Mouse (Mus musculus): Measurements from ENCODE around the gene Tmem50b. TPM values are rescaled to one million over a fixed set of nuclear protein-coding genes. Genes with fewer than 3 reads are reported as not detected.

Gene Tmem50b
- polyA plus RNA-seq, 1 experiment from 2014 or later, result 42.4 TPM

- Histone ChIP-seq H3K4me3 (ENCODE audit: low read depth, low read length) (no peak overlapping the region), H3K4me1 (replicated peaks; ENCODE audit: control insufficient read depth, insufficient read depth, low read length) (no peaks in the 10 kb centered on the region), H3K4me2 (ENCODE audit: low read depth, low read length, severe bottlenecking) (no peak overlapping the region), H3K9ac (ENCODE audit: low read length) (no peak overlapping the region), H3K9me3 (ENCODE audit: control insufficient read depth, low read length) (no peaks in the 10 kb centered on the region), H3K36me3 (ENCODE audit: control insufficient read depth, insufficient read depth, low read length) (no peaks in the 10 kb centered on the region), H3K27ac (ENCODE audit: low read depth, low read length) (no peak overlapping the region), H3K27me3 (ENCODE audit: control insufficient read depth, insufficient read depth, low read length) (no peaks in the 10 kb centered on the region)
- WGBS, result 93% methylated on average over 3 of the region's 3 CpGs
- DNase-seq (ENCODE audit: low spot score), result no peak
- ATAC-seq (replicated peaks; ENCODE audit: low FRiP score), result no peak
Observed at GRCm38 (mm10) chr16:91588703-91589102, 8.9 kb downstream of the Tmem50b start.

- WGBS, result 62% methylated on average over 6 of the region's 6 CpGs
- H3K4me1 ChIP-seq (replicated peaks; ENCODE audit: control insufficient read depth, insufficient read depth, low read length), result no peaks in the 10 kb centered on the region
- H3K27me3 ChIP-seq (ENCODE audit: control insufficient read depth, insufficient read depth, low read length), result no peaks in the 10 kb centered on the region
- no peak overlapping the region for H3K4me2 ChIP-seq (ENCODE audit: low read depth, low read length, severe bottlenecking)
- H3K9me3 ChIP-seq (ENCODE audit: control insufficient read depth, low read length), result no peaks in the 10 kb centered on the region
- ATAC-seq (replicated peaks; ENCODE audit: low FRiP score) (no peak), DNase-seq (ENCODE audit: low spot score) (no peak)
- H3K9ac ChIP-seq (ENCODE audit: low read length), result no peak overlapping the region
- H3K4me3 ChIP-seq (ENCODE audit: low read depth, low read length), result no peak overlapping the region
- no peaks in the 10 kb centered on the region for H3K36me3 ChIP-seq (ENCODE audit: control insufficient read depth, insufficient read depth, low read length)
- H3K27ac ChIP-seq (ENCODE audit: low read depth, low read length), result no peak overlapping the region
Observed at GRCm38 (mm10) chr16:91587730-91588453, 9.7 kb downstream of the Tmem50b start.

- H3K9me3 ChIP-seq (ENCODE audit: control insufficient read depth, low read length), result no peaks in the 10 kb centered on the region
- H3K27ac ChIP-seq (ENCODE audit: low read depth, low read length), result no peak overlapping the region
- DNase-seq (ENCODE audit: low spot score) (no peak), ATAC-seq (replicated peaks; ENCODE audit: low FRiP score) (no peak)
- H3K4me1 ChIP-seq (replicated peaks; ENCODE audit: control insufficient read depth, insufficient read depth, low read length), result no peaks in the 10 kb centered on the region
- H3K4me2 ChIP-seq (ENCODE audit: low read depth, low read length, severe bottlenecking), result no peak overlapping the region
- H3K9ac ChIP-seq (ENCODE audit: low read length), result no peak overlapping the region
- 92% methylated on average over 6 of the region's 6 CpGs for WGBS
- no peak overlapping the region for H3K4me3 ChIP-seq (ENCODE audit: low read depth, low read length)
- H3K36me3 ChIP-seq (ENCODE audit: control insufficient read depth, insufficient read depth, low read length), result no peaks in the 10 kb centered on the region; the same call in 1 of the 2 replicates
- H3K27me3 ChIP-seq (ENCODE audit: control insufficient read depth, insufficient read depth, low read length), result no peaks in the 10 kb centered on the region
Observed at GRCm38 (mm10) chr16:91586244-91586643, 11.4 kb downstream of the Tmem50b start.

- WGBS, result 89% methylated on average over 5 of the region's 5 CpGs
- no peaks in the 10 kb centered on the region for H3K4me1 ChIP-seq (replicated peaks; ENCODE audit: control insufficient read depth, insufficient read depth, low read length)
- no peak overlapping the region for H3K4me2 ChIP-seq (ENCODE audit: low read depth, low read length, severe bottlenecking)
- DNase-seq (ENCODE audit: low spot score) (no peak), ATAC-seq (replicated peaks; ENCODE audit: low FRiP score) (no peak)
- H3K9me3 ChIP-seq (ENCODE audit: control insufficient read depth, low read length), result no peaks in the 10 kb centered on the region
- H3K9ac ChIP-seq (ENCODE audit: low read length), result no peak overlapping the region
- no peak overlapping the region for H3K4me3 ChIP-seq (ENCODE audit: low read depth, low read length)
- H3K27me3 ChIP-seq (ENCODE audit: control insufficient read depth, insufficient read depth, low read length), result no peaks in the 10 kb centered on the region
- no peak overlapping the region for H3K27ac ChIP-seq (ENCODE audit: low read depth, low read length)
- H3K36me3 ChIP-seq (ENCODE audit: control insufficient read depth, insufficient read depth, low read length), result no peaks in the 10 kb centered on the region; the same call in 1 of the 2 replicates
Observed at GRCm38 (mm10) chr16:91585617-91586016, 12.0 kb downstream of the Tmem50b start.

- ATAC-seq (replicated peaks; ENCODE audit: low FRiP score) (no peak), DNase-seq (ENCODE audit: low spot score) (no peak)
- Histone ChIP-seq H3K9me3 (ENCODE audit: control insufficient read depth, low read length) (no peaks in the 10 kb centered on the region), H3K4me2 (ENCODE audit: low read depth, low read length, severe bottlenecking) (no peak overlapping the region), H3K27me3 (ENCODE audit: control insufficient read depth, insufficient read depth, low read length) (no peaks in the 10 kb centered on the region), H3K27ac (ENCODE audit: low read depth, low read length) (no peak overlapping the region), H3K9ac (ENCODE audit: low read length) (no peak overlapping the region), H3K36me3 (ENCODE audit: control insufficient read depth, insufficient read depth, low read length) (no peaks in the 10 kb centered on the region; the same call in 1 of the 2 replicates), H3K4me1 (replicated peaks; ENCODE audit: control insufficient read depth, insufficient read depth, low read length) (no peaks in the 10 kb centered on the region), H3K4me3 (ENCODE audit: low read depth, low read length) (no peak overlapping the region)
- WGBS, result 74% methylated on average over 2 of the region's 2 CpGs
Observed at GRCm38 (mm10) chr16:91582307-91582706, 15.3 kb downstream of the Tmem50b start.

- Histone ChIP-seq H3K4me1 (replicated peaks; ENCODE audit: control insufficient read depth, insufficient read depth, low read length) (no peaks in the 10 kb centered on the region), H3K9me3 (ENCODE audit: control insufficient read depth, low read length) (no peaks in the 10 kb centered on the region), H3K4me2 (ENCODE audit: low read depth, low read length, severe bottlenecking) (no peak overlapping the region), H3K9ac (ENCODE audit: low read length) (no peak overlapping the region), H3K27ac (ENCODE audit: low read depth, low read length) (no peak overlapping the region), H3K27me3 (ENCODE audit: control insufficient read depth, insufficient read depth, low read length) (no peaks in the 10 kb centered on the region), H3K4me3 (ENCODE audit: low read depth, low read length) (no peak overlapping the region), H3K36me3 (ENCODE audit: control insufficient read depth, insufficient read depth, low read length) (no peaks in the 10 kb centered on the region; the same call in 1 of the 2 replicates)
- ATAC-seq (replicated peaks; ENCODE audit: low FRiP score) (no peak), DNase-seq (ENCODE audit: low spot score) (no peak)
- 88% methylated on average over 14 of the region's 14 CpGs for WGBS
Observed at GRCm38 (mm10) chr16:91578980-91579720, 18.4 kb downstream of the Tmem50b start.

GRCm38 (mm10) chr16:91575151-91575550 lies 22.4 kb downstream of the Tmem50b start:
- no peak for ATAC-seq (replicated peaks; ENCODE audit: low FRiP score)
- no peak overlapping the region for H3K4me2 ChIP-seq (ENCODE audit: low read depth, low read length, severe bottlenecking)
- H3K27ac ChIP-seq (ENCODE audit: low read depth, low read length), result no peak overlapping the region

GRCm38 (mm10) chr16:91571105-91571504 lies 26.5 kb downstream of the Tmem50b start:
- H3K27me3 ChIP-seq (ENCODE audit: control insufficient read depth, insufficient read depth, low read length), result no peaks in the 10 kb centered on the region
- H3K27ac ChIP-seq (ENCODE audit: low read depth, low read length), result no peak overlapping the region
- 72% methylated on average over 3 of the region's 3 CpGs for whole genome bisulfite sequencing
- no peaks in the 10 kb centered on the region for H3K9me3 ChIP-seq (ENCODE audit: control insufficient read depth, low read length)
- ATAC-seq (replicated peaks; ENCODE audit: low FRiP score) (no peak), DNase-seq (ENCODE audit: low spot score) (no peak)
- H3K9ac ChIP-seq (ENCODE audit: low read length), result no peak overlapping the region
- H3K4me3 ChIP-seq (ENCODE audit: low read depth, low read length), result no peak overlapping the region
- H3K4me1 ChIP-seq (replicated peaks; ENCODE audit: control insufficient read depth, insufficient read depth, low read length), result no peaks in the 10 kb centered on the region
- H3K4me2 ChIP-seq (ENCODE audit: low read depth, low read length, severe bottlenecking), result no peak overlapping the region
- H3K36me3 ChIP-seq (ENCODE audit: control insufficient read depth, insufficient read depth, low read length), result no peaks in the 10 kb centered on the region

More at GRCm38 (mm10) chr16:91575151-91575550, 22.4 kb downstream of the Tmem50b start:
- Histone ChIP-seq H3K9me3 (ENCODE audit: control insufficient read depth, low read length) (no peaks in the 10 kb centered on the region), H3K4me3 (ENCODE audit: low read depth, low read length) (no peak overlapping the region), H3K36me3 (ENCODE audit: control insufficient read depth, insufficient read depth, low read length) (no peaks in the 10 kb centered on the region), H3K9ac (ENCODE audit: low read length) (no peak overlapping the region), H3K27me3 (ENCODE audit: control insufficient read depth, insufficient read depth, low read length) (no peaks in the 10 kb centered on the region), H3K4me1 (replicated peaks; ENCODE audit: control insufficient read depth, insufficient read depth, low read length) (no peaks in the 10 kb centered on the region)
- no peak for DNase-seq (ENCODE audit: low spot score)
- WGBS, result 68% methylated on average over 13 of the region's 13 CpGs
